Mouse (Mus musculus) CH12.LX (cell line): ENCODE data around the gene Ttn.

ENCODE experiments used
- CHD1 ChIP-seq: IDR thresholded peaks from 2 replicates; pipeline ENCODE4 v1.6.1; 2012; ENCODE audit warnings: low read depth, low read length, improper control_type of control experiment, inconsistent platforms
- CTCF ChIP-seq, 2 experiments: IDR thresholded peaks in 1 of 2; conservative IDR thresholded peaks in 1 of 2; 2 replicates each; pipeline ENCODE4 v1.5.1; 2011 to 2012; ENCODE audit warnings: low read depth in 2 of 2, low read length in 2 of 2, improper control_type of control experiment in 1 of 2, inconsistent platforms in 1 of 2, mild to moderate bottlenecking in 1 of 2, moderate library complexity in 1 of 2
- EP300 ChIP-seq: IDR thresholded peaks from 2 replicates; pipeline ENCODE4 v1.6.1; 2011; ENCODE audit warnings: low read length, improper control_type of control experiment
- GABPA ChIP-seq: IDR thresholded peaks from 2 replicates; pipeline ENCODE4 v1.6.1; 2012; ENCODE audit warnings: low read depth, low read length, improper control_type of control experiment, inconsistent platforms; ENCODE audit not compliant: insufficient replicate concordance
- JUND ChIP-seq: conservative IDR thresholded peaks from 2 replicates; pipeline ENCODE4 v1.6.1; 2011; ENCODE audit warnings: low read depth, low read length, improper control_type of control experiment
- PAX5 ChIP-seq: IDR thresholded peaks from 2 replicates; pipeline ENCODE4 v1.6.1; 2012; ENCODE audit warnings: low read length, inconsistent platforms, mixed read lengths
- POLR2A ChIP-seq: IDR thresholded peaks from 2 replicates; pipeline ENCODE4 v1.6.1; 2011; ENCODE audit warnings: low read depth, mild to moderate bottlenecking, improper control_type of control experiment, low read length
- RAD21 ChIP-seq: IDR thresholded peaks from 2 replicates; pipeline ENCODE4 v1.6.1; 2011; ENCODE audit warnings: low read depth, mild to moderate bottlenecking, low read length, improper control_type of control experiment, moderate library complexity
- TBP ChIP-seq: conservative IDR thresholded peaks from 2 replicates; pipeline ENCODE4 v1.6.1; 2011; ENCODE audit warnings: low read depth, low read length, improper control_type of control experiment
- ZC3H11A ChIP-seq: IDR thresholded peaks from 2 replicates; pipeline ENCODE4 v1.6.1; 2012; ENCODE audit warnings: low read depth, mild to moderate bottlenecking, inconsistent platforms, low read length, improper control_type of control experiment

DNA sequence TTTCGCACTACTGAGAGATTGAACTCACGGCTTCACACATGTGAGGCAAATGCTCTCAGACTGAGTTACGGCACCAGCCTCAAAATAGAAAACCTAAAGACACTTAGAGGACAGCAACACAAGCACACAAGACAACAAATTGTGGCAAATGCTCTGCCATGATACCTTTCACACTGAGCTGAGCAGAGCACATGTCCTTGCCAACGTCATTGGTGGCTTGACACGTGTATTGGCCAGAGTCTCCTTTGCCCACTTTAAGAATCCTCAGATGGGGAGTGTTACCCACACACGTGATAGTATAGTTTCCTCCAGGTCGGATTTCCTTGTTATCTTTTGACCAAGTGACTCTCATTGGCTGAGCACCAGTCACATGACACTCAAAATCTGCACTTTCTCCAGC lies 93.6 kb downstream of the Ttn start:
- TF ChIP-seq PAX5 (no peak), ZC3H11A (no peak), CTCF (conservative IDR thresholded peaks at IDR 0.05 in 1 of 2, IDR thresholded peaks at IDR 0.05 in 1 of 2; ENCODE audit: low read depth in 2 of 2, low read length in 2 of 2) (no peak), TBP (no peak), POLR2A (no peak), JUND (no peak), GABPA (no peak), EP300 (no peak), CHD1 (no peak), RAD21 (no peak)
